Mouse (Mus musculus) hindbrain, embryonic 11.5 days (tissue): Measurements from ENCODE around the gene Sirt7. TPM values are rescaled to one million over a fixed set of nuclear protein-coding genes. Genes with fewer than 3 reads are reported as not detected.

Source experiments
- ATAC-seq: fragments of 200-750 bp; cut with Nextera tagmentation; 2 replicates; pipeline ENCODE4 v1.8.0; 2017; ENCODE audit warnings: mild to moderate bottlenecking, moderate TSS enrichment, moderate library complexity; ENCODE audit not compliant: low FRiP score
- DNase-seq: peaks from one replicate; pipeline ENCODE4 v3.0.0-alpha.2; 2015; ENCODE audit warnings: low spot score
- H3K27ac ChIP-seq: fragments of 300-500 bp; sonication (generic); 2 replicates; pipeline ENCODE4 v1.5.1; 2014; ENCODE audit warnings: mild to moderate bottlenecking, low read depth, low read length
- H3K27me3 ChIP-seq: fragments of 300-500 bp; sonication (generic); 2 replicates; pipeline ENCODE4 v1.6.1; 2014; ENCODE audit warnings: mild to moderate bottlenecking, low read length, moderate library complexity, mixed read lengths; ENCODE audit not compliant: control insufficient read depth, insufficient read depth
- H3K36me3 ChIP-seq: fragments of 300-500 bp; sonication (generic); 2 replicates; pipeline ENCODE4 v1.6.1; 2014; ENCODE audit warnings: mild to moderate bottlenecking, low read length, moderate library complexity, mixed read lengths; ENCODE audit not compliant: control insufficient read depth, insufficient read depth
- H3K4me1 ChIP-seq: fragments of 300-500 bp; sonication (generic); replicated peaks from 2 replicates; pipeline ENCODE4 v1.6.1; 2014; ENCODE audit warnings: low read length, mixed read lengths; ENCODE audit not compliant: control insufficient read depth, insufficient read depth
- H3K4me2 ChIP-seq: fragments of 300-500 bp; sonication (generic); replicated peaks from 2 replicates; pipeline ENCODE4 v1.6.1; 2014; ENCODE audit warnings: mild to moderate bottlenecking, low read depth, low read length
- H3K4me3 ChIP-seq: fragments of 300-500 bp; sonication (generic); 2 replicates; pipeline ENCODE4 v1.5.1; 2014; ENCODE audit warnings: low read depth, low read length
- H3K9ac ChIP-seq: fragments of 300-500 bp; sonication (generic); 2 replicates; pipeline ENCODE4 v1.6.1; 2014; ENCODE audit warnings: low read depth, low read length
- H3K9me3 ChIP-seq: fragments of 300-500 bp; sonication (generic); 2 replicates; pipeline ENCODE4 v1.6.1; 2016; ENCODE audit warnings: low read length; ENCODE audit not compliant: control insufficient read depth
- WGBS: fragments of 180-500 bp; shearing (Covaris S2); extraction: QIAGEN DNeasy Blood & Tissue Kit; methylation state at CpG from one replicate; pipeline ENCODE4 v1.1.7; 2014; 5-methylcytosine and 5-hydroxymethylcytosine counted together
- polyA plus RNA-seq: library from polyadenylated mRNA; unstranded; fragments of >200 nt; fragmentation: Nextera tagmentation; extraction: Ambion mirVana; gene quantifications from 2 replicates; pipeline ENCODE4 v1.2.1, GENCODE M21; 2014

The Sirt7 gene
- polyA plus RNA-seq, 1 experiment from 2014 or later: 36.6 TPM

GRCm38 (mm10) chr11:120608241-120609034, 16.6 kb downstream of the Sirt7 start, which contains the start of gene Npb:
TSS of gene Npb (plus strand) at chr11:120608477.
- Histone ChIP-seq H3K9me3 (no peaks in the 10 kb centered on the region), H3K4me2 (peak within 1 kb of the TSS; percentile 40), H3K36me3 (peaks cover 7% of the 10 kb centered on the region; the same call in 1 of the 2 replicates), H3K4me1 (peaks cover 7% of the 10 kb centered on the region; the same call in 1 of the 2 replicates), H3K4me3 (peak within 1 kb of the TSS; percentile 16; the same call in 1 of the 2 replicates), H3K9ac (peak within 1 kb of the TSS; percentile 45; the same call in 1 of the 2 replicates), H3K27me3 (peaks cover 13% of the 10 kb centered on the region; the same call in 1 of the 2 replicates), H3K27ac (no peak within 1 kb of the TSS)
- ATAC-seq (0 out of 2 replicates have a peak, but pooled peaks have one; percentile 51), DNase-seq (peak; percentile 18)
- 6% methylated on average over 43 of the region's 45 CpGs for WGBS

GRCm38 (mm10) chr11:120606764-120607163, 18.3 kb downstream of the Sirt7 start:
- H3K4me1 ChIP-seq: peaks cover 7% of the 10 kb centered on the region; the same call in 1 of the 2 replicates
- ATAC-seq (no peak), DNase-seq (no peak)
- H3K4me3 ChIP-seq: no peak overlapping the region
- peaks cover 13% of the 10 kb centered on the region; the same call in 1 of the 2 replicates for H3K27me3 ChIP-seq
- H3K36me3 ChIP-seq: peaks cover 7% of the 10 kb centered on the region; the same call in 1 of the 2 replicates
- no peaks in the 10 kb centered on the region for H3K9me3 ChIP-seq
- WGBS: 75% methylated on average over 4 of the region's 4 CpGs
- no peak overlapping the region for H3K27ac ChIP-seq
- H3K4me2 ChIP-seq: no peak overlapping the region
- H3K9ac ChIP-seq: no peak overlapping the region

- Histone ChIP-seq H3K27me3 (peaks cover 13% of the 10 kb centered on the region; the same call in 1 of the 2 replicates), H3K9ac (no peak overlapping the region), H3K4me3 (no peak overlapping the region), H3K27ac (no peak overlapping the region), H3K36me3 (no peaks in the 10 kb centered on the region), H3K4me1 (peaks cover 7% of the 10 kb centered on the region; the same call in 1 of the 2 replicates), H3K4me2 (no peak overlapping the region), H3K9me3 (no peaks in the 10 kb centered on the region)
- WGBS: 88% methylated on average over 7 of the region's 7 CpGs
- DNase-seq (no peak), ATAC-seq (no peak)
These were observed 19.4 kb downstream of the Sirt7 start for GRCm38 (mm10) chr11:120605667-120606066.

GRCm38 (mm10) chr11:120603545-120603944, 21.5 kb downstream of the Sirt7 start:
- Histone ChIP-seq H3K27me3 (peaks cover 8% of the 10 kb centered on the region; the same call in 1 of the 2 replicates), H3K36me3 (no peaks in the 10 kb centered on the region), H3K9ac (no peak overlapping the region), H3K27ac (no peak overlapping the region), H3K4me3 (no peak overlapping the region), H3K4me1 (peaks cover 3% of the 10 kb centered on the region; the same call in 1 of the 2 replicates), H3K4me2 (no peak overlapping the region), H3K9me3 (no peaks in the 10 kb centered on the region)
- DNase-seq (no peak), ATAC-seq (no peak)
- WGBS: 94% methylated on average over 2 of the region's 2 CpGs

- no peak overlapping the region for H3K9ac ChIP-seq
- H3K36me3 ChIP-seq: peaks cover 7% of the 10 kb centered on the region; the same call in 1 of the 2 replicates
- no peak overlapping the region for H3K4me2 ChIP-seq
- H3K4me1 ChIP-seq: peaks cover 7% of the 10 kb centered on the region; the same call in 1 of the 2 replicates
- no peak for DNase-seq
- no peaks in the 10 kb centered on the region for H3K27me3 ChIP-seq
- WGBS: 98% methylated on average over 3 of the region's 3 CpGs
- no peak overlapping the region for H3K4me3 ChIP-seq
- no peaks in the 10 kb centered on the region for H3K9me3 ChIP-seq
- no peak for ATAC-seq
- no peak overlapping the region for H3K27ac ChIP-seq
These were observed 24.3 kb downstream of the Sirt7 start for GRCm38 (mm10) chr11:120600716-120601115.

GRCm38 (mm10) chr11:120598990-120599549, 26.0 kb downstream of the Sirt7 start:
- ATAC-seq: no peak
- Histone ChIP-seq H3K4me3 (peak overlapping the region; percentile 100), H3K9ac (peak overlapping the region; percentile 64), H3K36me3 (peaks cover 10% of the 10 kb centered on the region), H3K4me1 (peaks cover 7% of the 10 kb centered on the region; the same call in 1 of the 2 replicates), H3K4me2 (peak overlapping the region; percentile 76), H3K27me3 (no peaks in the 10 kb centered on the region), H3K27ac (no peak overlapping the region), H3K9me3 (no peaks in the 10 kb centered on the region)
- DNase-seq: no peak
- WGBS: 48% methylated on average over 17 of the region's 17 CpGs

- DNase-seq: peak; percentile 98
- Histone ChIP-seq H3K9me3 (no peaks in the 10 kb centered on the region), H3K4me2 (peak within 1 kb of the TSS; percentile 92), H3K36me3 (peaks cover 12% of the 10 kb centered on the region), H3K9ac (peak within 1 kb of the TSS; percentile 99), H3K4me3 (peak within 1 kb of the TSS; percentile 100), H3K4me1 (peaks cover 7% of the 10 kb centered on the region; the same call in 1 of the 2 replicates), H3K27ac (peak within 1 kb of the TSS; percentile 88), H3K27me3 (no peaks in the 10 kb centered on the region)
- WGBS: under 1% methylated on average over 77 of the region's 88 CpGs
- peak; percentile 98 for ATAC-seq
These were observed 26.6 kb downstream of the Sirt7 start, which contains the start of the genes Alyref and Anapc11 for GRCm38 (mm10) chr11:120598283-120598989. TSS of gene Alyref (minus strand) at chr11:120598365. TSS of gene Anapc11 (plus strand) at chr11:120598421.
